Mouse (Mus musculus) c-Kit-positive CD71-positive TER-119-negative erythroid progenitor cells, embryonic 14.5 days (primary cell): ENCODE data around the gene Pycr1.

ENCODE experiments used
- DNase-seq: peaks from one replicate; pipeline ENCODE4 v3.0.0-alpha.2; 2013; ENCODE audit warnings: low read depth

Pycr1 gene

DNA sequence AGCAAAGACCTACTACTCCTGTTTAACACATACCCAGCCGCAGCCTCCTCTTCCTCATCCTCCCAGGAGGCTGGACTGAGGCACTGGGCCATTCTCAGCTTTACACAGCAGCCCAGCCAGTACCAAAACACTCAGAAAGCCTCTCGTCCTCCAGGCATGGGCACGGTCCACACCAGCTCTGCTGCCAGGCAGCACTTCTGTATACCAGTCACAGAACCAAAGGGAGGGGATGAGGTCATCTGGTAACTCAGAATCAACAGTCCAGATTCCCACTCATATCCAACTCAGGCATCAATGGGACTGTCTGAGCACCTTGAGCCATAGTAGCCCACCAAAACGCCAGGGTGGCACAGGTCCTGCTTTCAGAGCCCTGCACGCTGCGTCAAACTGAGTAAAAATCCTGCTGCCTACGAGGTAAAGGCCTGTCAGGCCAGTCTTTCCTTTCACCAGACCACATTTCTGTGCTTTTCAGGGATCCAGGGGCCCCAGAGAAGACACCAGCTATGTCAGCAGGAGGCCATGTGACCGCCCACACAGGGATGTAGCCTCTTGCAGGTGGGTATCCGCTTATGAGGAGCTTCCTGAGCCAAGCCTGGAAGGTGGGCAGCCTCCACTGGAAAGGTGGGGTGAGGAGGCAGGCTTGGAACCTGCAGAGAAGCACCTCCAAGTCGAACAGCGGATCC, 16.6 kb downstream of the Pycr1 start:
- DNase-seq = no peak

DNA sequence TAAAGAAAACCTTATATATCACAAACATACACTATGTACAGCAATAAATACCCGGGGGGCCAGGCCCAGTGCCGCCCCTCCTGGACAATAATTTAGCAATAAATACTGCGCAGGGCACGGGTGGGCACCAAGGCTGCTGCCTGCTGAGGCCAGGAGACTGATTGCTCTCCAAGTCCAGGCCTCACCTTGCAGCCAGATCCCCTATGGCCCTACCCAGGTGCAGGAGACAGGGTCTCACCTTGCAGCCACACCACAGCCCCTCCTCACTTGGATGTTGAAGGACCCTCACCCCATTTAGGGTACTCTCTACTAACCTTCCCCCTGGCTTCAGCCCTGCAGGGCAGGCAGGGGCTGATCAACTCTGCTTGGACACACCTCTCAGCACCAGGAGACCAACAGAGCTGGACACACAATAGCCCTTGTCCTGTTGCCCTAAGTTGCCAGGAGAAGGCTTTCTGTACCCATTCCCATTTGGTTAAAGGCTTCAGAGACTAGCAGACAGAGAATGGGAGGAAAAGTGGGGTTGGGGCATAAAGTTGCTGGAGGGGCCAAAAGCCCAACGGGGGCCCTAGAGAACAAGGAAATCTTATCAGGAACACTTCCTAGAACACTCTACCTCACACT, 18.3 kb downstream of the Pycr1 start, which contains the start of gene Sirt7:
Gene Sirt7, minus strand, starts transcription at position 89 of the 624 bp plus-strand sequence.
- no peak for DNase-seq

DNA sequence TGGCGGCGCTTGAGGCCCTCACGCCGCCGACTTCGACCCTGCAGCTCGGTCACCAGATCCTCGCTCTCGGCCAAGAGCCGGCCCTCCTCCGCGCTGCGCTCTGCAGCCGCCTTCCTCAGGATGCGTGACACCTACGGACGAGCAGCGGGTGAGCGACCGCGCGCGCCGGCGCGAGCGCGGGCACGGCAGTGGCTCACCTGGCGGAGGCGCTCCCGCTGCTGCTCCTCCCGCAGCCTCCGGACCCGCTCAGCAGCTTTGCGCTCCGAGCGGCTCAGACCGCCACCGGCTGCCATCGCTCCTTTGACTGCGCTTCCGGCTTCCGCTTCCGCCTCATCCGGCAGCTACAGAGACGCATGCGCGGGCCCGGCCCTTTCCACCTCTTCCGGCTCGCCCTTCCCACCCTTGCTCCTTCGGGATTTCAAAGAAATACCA, 18.9 kb downstream of the Pycr1 start:
- DNase-seq = peak; percentile 78

DNA sequence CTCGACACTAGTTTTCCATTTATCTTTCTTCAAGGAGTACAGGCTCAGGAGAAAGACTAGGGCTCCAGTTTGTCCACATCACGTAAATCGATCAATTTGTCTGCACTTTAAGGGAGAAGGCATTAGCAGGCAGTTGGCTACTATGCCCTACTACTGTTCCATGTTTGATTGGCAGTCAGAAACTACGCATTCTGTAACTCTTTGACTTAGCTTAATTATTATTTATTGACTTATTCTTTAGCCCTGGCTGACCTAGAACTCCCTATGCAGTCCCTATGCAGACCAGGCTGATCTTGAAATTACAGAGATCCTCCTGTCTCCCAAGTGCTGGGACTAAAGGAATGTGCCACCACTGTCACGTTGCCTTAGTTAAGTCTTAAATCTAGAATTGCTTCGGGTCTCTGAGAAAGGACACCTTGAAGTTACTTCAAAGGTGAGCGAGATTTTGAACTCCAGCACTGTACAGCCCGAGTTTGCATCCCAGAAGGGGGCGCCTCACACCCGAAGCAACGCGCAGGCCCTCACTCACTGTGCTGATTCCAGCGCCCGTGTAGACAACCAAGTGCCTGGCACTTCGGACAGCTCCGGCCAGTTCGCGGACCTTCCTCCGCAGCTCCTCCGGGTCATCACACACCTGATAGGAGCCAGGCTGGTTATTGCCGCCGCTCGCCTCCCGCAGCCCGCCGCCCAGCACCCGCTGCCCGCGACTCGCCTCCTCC, 19.4 kb downstream of the Pycr1 start:
- peak; percentile 63 for DNase-seq

DNA sequence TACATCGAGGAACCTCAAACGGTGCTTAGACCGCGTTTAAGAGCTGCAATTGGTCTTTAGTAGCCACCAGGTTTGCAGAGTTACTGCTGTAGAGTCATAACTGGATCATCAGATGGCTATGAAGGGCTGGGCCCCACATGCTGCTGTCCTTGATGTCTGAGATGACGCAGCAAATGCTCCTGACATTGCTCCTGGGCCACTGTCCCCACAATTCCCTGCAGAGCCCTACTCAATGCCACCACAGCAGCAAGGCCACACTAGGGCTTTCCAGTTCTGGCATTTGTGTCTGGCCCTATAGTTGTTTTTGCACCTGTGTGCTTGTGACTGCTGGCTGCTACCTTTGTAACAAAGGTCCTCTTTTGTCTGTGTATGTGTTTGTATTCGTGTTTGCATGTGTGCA, 20.8 kb downstream of the Pycr1 start:
- DNase-seq = no peak

DNA sequence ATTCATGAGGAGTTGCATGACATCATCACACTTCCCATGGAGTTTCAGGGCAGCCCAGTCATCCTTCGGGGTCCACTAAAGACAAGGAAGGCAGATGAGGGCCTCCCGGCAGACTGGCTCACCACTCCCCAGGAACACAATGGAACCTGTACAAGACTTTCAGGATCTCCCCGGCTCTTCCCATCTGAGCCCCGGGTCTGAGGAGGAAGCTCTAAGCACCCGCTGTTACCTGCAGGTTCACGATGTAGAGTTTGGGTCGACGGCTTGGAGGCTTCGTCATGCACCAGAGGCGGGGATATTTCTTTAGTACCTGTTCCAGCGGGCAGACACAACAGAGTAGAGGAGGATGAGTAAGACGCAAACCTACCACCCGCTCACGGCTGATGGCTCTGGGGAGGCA, 23.4 kb downstream of the Pycr1 start:
- no peak for DNase-seq

- no peak for DNase-seq
Measured at GRCm38 (mm10) chr11:120618619-120619535, 24.7 kb downstream of the Pycr1 start.

GRCm38 (mm10) chr11:120617519-120618112, 26.0 kb downstream of the Pycr1 start, which contains the start of gene Pcyt2:
Gene Pcyt2, minus strand, starts transcription at chr11:120617936.
- DNase-seq = peak; percentile 92

- no peak for DNase-seq
Measured at GRCm38 (mm10) chr11:120616617-120617294, 26.8 kb downstream of the Pycr1 start.

- DNase-seq = no peak
Measured at GRCm38 (mm10) chr11:120615606-120616203, 27.9 kb downstream of the Pycr1 start.

DNA sequence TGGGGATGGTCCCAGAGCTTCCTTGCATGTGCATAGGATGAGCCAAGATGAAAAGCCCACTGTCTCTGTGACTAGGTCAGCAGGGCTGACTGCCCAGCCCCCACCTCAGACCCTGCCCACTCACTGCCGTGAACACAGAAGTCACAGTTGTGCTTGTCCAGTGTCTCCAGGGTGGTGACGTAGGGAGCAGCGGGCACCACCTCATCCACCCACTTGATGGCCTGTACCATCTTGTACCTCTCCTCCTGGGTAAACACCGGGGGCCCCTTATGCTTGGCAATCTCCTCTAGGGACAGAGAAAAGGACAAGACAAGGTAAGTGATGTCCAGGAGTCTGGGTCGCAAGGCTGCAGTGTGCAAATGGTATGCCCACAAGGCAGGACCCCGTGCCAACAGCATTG, 28.4 kb downstream of the Pycr1 start:
- no peak for DNase-seq

DNA sequence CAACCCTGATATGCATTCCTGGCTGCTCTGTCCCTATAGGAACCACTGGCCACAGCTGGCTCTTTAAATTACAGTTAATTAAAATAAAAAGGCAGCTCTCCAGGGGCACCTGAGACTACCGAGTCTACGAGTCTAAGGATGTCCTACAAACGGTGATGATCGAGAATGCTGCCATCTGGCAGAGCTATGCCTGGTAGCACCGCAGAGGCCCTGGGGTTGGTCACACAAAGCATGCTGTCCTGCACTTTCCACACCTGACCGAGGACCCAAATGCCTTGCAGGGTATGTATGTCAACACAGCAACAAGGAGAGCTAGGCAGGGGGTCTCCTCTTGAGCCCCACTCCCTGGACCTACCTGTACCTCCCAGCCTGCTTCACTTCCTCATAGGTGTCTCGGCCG, 29.6 kb downstream of the Pycr1 start:
- no peak for DNase-seq

- no peak for DNase-seq
Measured at GRCm38 (mm10) chr11:120613481-120613972, 30.0 kb downstream of the Pycr1 start.

- peak; percentile 60 for DNase-seq
Measured at GRCm38 (mm10) chr11:120612763-120613162, 30.8 kb downstream of the Pycr1 start.

- no peak for DNase-seq
Measured at GRCm38 (mm10) chr11:120610477-120611046, 33.0 kb downstream of the Pycr1 start.

GRCm38 (mm10) chr11:120609250-120609649, 34.3 kb downstream of the Pycr1 start:
- no peak for DNase-seq

- DNase-seq = no peak
Measured at GRCm38 (mm10) chr11:120608241-120609034, 35.1 kb downstream of the Pycr1 start, which contains the start of gene Npb. Gene Npb, plus strand, starts transcription at chr11:120608477.

DNA sequence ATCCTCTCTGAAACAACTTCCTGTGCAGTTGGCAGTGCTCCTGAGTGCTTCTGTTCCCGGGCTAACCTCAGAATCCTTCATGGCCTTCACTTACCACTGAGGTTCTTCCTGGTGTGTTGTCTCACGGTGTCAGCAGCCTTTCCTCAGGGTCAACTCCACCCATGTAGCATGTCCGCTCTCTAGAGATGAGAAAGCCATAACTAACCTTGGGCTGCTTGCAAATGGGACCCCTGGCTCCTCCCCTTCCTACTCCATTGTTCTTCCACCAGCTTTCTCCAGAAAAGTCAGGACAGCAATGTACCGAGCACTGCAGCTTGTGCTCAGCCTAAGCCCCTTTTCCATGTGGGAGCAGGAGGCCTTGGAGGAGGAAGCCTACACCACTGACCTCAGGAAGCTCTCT, 36.8 kb downstream of the Pycr1 start:
- DNase-seq = no peak

DNA sequence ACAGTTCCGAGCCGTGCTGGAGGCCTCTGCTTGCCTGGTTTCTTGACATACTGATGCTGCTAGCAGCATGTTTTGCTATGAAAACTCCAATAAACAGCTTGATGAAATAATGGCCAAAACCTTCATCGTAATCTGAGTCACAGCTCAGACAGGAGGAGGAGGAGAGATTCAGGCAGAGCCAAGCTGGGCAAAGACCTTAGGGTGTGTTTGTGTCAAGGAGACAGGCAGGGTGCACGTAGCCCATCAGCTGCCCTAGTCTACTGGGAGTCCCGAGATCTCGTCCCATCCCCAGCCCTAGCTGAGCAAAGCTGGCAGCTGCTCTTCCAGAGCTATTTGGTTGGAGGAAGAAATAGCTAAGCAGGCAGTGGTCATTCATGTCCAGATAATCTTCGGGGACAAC, 37.9 kb downstream of the Pycr1 start:
- no peak for DNase-seq
